Mouse (Mus musculus): ENCODE data around the gene Rbp2.

GRCm38 (mm10) chr9:98498717-98499268 lies 12.9 kb downstream of the Rbp2 start:
- TF ChIP-seq CTCF (IDR thresholded peaks at IDR 0.05; ENCODE audit: control insufficient read depth, insufficient read depth, insufficient replicate concordance, low read depth, low read length), result no peak
- no peak for TF ChIP-seq POLR2A (IDR thresholded peaks at IDR 0.05; ENCODE audit: control insufficient read depth, low read depth, low read length)
